Mouse (Mus musculus) fibroblast of lung, adult 2 months (primary cell): Measurements from ENCODE around the gene Hoxd1.

Source experiments
- DNase-seq: peaks from one replicate; pipeline ENCODE4 v3.0.0-alpha.2; 2011; ENCODE audit warnings: low read depth

Gene Hoxd1

GRCm38 (mm10) chr2:74762522-74763244 is at the start of gene Hoxd1:
Gene Hoxd1 (plus strand): TSS chr2:74762980.
- DNase-seq, result no peak

DNA sequence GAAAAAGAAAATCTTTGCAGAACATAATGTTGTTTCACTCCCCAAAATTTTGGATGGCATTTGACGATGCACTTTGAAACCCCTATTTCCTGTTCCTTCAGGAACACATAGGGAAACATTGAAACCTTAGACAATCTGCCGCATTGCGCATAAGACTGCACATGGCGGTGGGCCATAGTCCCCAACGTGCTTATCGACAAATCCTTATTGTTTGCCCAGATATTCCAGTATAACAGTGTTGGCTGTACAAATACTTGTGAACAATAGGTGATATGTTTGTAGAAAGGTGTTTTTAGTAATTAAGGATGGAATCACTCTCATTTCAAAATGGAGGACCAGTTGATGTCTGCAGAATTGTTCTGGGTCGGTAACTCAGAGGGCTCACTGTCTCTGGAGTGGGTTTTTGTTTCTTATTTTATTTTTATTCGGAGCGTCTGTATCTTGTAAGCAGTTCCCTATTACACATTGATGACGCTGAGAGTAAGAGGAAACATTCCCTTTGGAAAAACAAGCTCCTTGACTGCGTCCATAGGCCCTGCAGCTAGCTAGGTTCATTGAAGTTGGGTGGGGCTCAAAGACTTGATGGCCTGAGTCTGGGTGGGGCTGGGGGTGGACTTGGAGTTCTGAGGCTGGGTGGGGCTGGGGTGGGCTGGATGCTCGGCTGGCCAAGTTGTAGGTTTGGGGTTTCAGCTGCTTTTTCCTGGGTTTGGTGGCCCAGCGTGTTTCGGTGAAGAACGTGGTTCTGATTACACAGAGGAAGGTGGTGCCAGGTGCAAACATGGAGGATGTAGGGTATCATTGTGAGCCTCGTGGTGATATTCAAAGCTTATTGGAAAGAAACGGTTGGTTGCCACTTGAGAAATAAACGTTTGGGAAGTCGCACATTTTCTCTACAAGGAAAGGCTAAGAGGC is 49.3 kb upstream of the Hoxd1 start:
- DNase-seq, result no peak

- no peak for DNase-seq
These were observed 48.5 kb upstream of the Hoxd1 start for GRCm38 (mm10) chr2:74714156-74714789.

DNA sequence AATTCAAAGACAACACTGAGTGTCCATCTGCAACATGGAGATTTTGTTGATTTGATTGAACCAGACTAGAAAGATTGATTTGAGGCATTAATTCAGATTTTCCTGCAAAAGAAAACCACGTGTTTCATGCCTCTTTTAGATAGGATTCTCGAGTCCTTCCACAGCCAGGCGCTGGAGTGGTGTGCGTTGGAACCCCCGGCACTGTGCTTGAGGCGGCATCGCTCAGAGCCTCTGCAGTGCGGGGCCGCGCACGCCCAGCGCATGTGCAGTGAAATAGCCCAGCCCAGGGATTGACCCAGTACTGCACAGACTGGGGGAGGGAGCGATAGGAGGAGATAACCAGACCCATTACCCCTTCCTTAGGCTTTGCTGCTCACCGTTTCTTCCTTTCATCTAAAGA is 47.9 kb upstream of the Hoxd1 start:
- no peak for DNase-seq

DNA sequence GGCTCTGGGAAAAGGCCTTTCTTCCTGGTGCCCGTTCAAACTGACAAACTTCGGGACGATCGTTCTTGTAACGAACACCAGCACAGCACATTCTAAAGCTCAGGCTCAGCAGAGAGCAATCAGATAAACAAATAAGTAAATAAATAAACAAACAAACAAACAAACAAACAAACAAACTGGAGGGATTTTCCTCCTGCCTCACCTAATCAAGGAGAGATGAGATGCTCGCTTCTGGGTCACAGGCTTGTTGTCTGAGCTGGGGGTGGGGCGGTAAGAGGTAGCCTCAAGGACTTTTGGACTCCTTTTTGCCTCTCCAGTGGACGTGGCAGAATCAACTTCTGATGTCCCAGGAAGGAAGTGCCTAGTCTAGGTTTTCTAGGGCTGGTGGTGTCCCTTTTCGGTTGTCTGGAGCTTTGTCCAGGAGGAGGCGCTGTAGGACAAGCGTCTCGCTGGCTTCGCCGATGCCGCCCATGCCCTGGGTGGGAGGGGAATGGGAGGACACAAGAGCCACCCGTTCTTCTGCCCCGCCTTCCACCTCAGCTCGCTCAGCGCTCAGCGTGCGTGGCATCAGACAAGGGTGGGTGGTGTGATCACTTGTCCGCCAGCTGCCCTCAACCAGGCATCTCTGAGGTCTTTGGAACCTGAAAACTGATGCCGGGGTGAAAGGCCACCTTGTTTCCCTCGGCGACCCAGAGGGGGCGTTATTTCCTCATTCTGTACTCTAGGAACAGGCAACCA is 47.1 kb upstream of the Hoxd1 start:
- no peak for DNase-seq

DNA sequence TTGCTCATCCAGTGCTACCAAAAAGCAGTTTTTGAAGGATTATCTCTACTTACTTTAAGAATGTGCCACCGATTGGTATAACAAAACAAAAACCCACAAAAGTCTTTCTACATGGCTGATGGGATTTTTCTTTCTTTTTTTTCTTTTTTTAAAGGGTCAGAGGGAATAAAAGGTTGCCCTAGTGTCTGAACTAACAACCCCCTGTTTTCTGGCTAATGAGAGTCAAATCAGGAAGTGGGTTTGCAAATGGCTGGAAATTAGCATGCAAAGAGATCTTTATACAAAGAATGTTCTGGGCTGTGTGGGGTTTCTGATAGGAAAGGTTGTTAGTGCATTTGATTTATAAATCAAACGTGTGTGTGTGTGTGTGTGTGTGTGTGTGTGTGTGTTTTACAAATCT is 42.4 kb upstream of the Hoxd1 start:
- no peak for DNase-seq

DNA sequence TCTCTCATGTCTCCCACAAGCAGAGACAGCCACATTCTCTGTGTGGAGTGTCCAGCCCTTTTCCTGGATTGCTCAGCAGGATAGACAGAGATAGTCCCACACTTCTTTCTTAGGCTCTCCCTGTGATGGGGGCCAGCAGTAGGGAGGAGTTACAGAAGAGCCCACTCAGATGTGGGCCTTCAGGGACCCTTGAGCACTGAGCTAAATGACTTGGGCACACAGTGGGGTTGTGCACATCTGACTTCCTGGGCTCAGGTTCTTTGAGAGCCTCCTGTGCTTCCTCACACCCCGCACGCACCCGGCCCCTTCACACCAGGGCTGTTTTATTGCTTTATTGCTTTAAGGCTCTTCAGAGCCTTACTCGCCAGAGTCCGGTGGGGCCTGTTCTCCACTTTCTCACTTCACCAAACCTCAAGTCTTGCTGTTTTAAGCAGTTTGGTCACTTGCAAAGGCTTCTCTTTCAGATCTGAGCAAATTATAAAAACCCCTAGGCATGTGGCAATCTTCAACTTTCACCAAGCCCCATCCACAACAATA is 41.8 kb upstream of the Hoxd1 start:
- DNase-seq, result no peak

GRCm38 (mm10) chr2:74721882-74722281 is 40.9 kb upstream of the Hoxd1 start:
- no peak for DNase-seq

- no peak for DNase-seq
These were observed 39.8 kb upstream of the Hoxd1 start for GRCm38 (mm10) chr2:74722949-74723348.

DNA sequence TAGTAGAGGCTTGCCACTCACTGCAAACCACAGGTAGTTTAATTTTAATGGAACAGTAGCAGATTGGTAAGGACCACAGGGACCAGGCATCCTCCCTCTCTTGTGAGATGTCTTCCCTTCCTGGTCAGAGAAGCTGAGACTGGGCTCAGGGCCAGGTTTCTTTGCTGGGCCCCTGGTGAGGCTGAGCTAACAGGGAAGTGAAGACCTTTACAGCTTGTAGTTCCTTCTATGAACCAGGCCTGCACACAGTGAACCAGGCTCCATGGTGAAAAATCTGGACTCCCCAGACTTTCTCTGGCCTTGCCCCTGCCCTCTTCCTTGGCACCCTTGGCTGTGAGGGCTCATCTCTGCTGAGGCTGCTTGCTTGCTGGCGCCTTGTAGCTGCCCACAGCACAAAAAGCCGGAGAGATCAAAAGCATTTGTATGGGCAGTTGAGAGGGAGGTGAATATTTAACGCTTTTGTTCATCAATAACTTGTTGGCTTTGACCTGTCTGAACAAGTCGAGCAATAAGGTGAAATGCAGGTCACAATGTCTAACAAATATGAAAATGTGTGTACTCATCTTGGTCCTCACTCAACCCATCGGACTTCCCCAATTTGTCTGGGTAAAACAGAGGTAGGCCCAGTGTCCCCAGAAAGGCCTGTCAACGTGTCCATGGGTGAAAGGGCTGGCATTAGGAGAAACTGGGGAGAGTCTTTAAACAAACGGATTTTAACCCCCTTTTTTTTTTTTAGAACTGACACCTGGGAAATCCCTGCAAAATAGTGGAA is 38.4 kb upstream of the Hoxd1 start:
- no peak for DNase-seq

- no peak for DNase-seq
These were observed 37.6 kb upstream of the Hoxd1 start for GRCm38 (mm10) chr2:74725171-74725570.

GRCm38 (mm10) chr2:74726551-74726950 is 36.2 kb upstream of the Hoxd1 start, which contains the start of gene Gm28230:
Gene Gm28230 (plus strand): TSS chr2:74726728.
- no peak for DNase-seq

DNA sequence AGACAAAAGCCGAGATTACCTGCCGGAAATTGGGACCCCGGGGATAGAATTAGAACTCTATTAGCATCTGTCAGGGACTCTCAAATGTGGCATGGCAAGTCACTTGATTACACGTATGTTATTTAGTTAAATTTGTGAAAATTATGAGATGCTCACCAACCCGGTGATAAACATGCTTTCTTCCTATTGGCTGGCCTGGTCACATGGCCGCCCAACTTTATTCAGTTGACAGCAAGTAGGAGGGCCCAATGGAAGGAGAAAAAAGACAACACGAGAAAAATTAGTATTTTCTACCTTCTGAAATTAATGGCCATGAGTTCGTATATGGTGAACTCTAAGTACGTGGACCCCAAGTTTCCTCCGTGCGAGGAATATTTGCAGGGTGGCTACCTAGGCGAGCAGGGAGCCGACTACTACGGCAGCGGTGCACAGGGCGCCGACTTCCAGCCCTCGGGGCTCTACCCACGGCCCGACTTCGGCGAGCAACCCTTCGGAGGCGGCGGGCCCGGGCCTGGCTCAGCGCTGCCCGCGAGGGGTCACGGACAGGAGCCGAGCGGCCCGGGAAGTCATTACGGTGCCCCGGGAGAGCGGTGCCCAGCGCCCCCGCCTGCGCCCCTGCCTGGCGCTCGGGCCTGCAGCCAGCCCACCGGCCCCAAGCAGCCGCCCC is 35.7 kb upstream of the Hoxd1 start:
- no peak for DNase-seq

GRCm38 (mm10) chr2:74727640-74728302 is 35.0 kb upstream of the Hoxd1 start:
- no peak for DNase-seq

GRCm38 (mm10) chr2:74728303-74728680 is 34.5 kb upstream of the Hoxd1 start:
- DNase-seq, result no peak

GRCm38 (mm10) chr2:74730331-74730730 is 32.4 kb upstream of the Hoxd1 start:
- DNase-seq, result no peak

- no peak for DNase-seq
These were observed 31.7 kb upstream of the Hoxd1 start for GRCm38 (mm10) chr2:74731055-74731454.

DNA sequence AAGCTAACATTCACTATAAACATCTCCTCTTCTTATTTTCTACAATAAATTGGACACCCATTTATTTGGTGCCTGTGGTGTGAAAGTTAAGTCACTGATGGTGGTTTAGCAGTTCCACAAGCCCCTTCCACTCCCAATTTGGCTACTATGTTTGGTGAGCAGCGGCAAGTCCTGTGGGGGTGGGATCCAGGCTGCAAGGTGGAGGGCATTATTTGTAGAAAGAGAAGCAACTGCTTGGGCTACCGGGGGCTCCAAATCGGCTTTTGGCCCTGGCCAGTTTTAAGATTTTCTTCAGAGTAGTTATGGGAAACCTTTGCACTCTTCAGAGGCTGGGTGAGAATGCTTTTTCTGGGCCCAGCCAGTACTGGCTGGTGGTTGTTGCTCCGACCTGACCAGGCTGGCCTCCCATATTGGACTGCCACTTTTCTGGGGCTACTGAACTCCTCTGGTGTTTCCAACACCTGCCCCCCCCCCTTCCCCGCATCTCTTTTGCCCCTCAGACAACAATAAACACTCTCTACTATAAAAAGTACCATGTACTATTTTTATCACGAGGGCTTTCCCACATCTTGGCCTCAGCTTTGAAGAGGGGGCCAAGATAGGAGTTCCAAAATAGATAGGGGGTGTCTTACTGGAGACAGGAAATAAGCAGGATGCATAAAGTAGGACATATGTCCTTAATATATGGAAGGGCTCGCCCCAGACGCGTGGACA is 30.8 kb upstream of the Hoxd1 start:
- DNase-seq, result no peak
